Mouse (Mus musculus) embryonic fibroblast, embryonic 13.5 days (primary cell): ENCODE measurements around the gene Tspan14. TPM values are rescaled to one million over a fixed set of nuclear protein-coding genes. Genes with fewer than 3 reads are reported as not detected.

ENCODE experiments used
- H3K27ac ChIP-seq: 2 replicates; pipeline ENCODE4 v1.5.1; 2012; ENCODE audit warnings: low read length, control low read depth, inconsistent platforms; ENCODE audit not compliant: insufficient read depth
- H3K4me1 ChIP-seq: 2 replicates; pipeline ENCODE4 v1.6.1; 2011; ENCODE audit warnings: low read length; ENCODE audit not compliant: control insufficient read depth, insufficient read depth
- H3K4me3 ChIP-seq: 2 replicates; pipeline ENCODE4 v1.5.1; 2011; ENCODE audit warnings: mild to moderate bottlenecking, control low read depth, low read length; ENCODE audit not compliant: insufficient read depth
- CTCF ChIP-seq: IDR thresholded peaks from 2 replicates; pipeline ENCODE4 v1.5.1; 2011; ENCODE audit warnings: mild to moderate bottlenecking, control low read depth, low read length, moderate library complexity, borderline replicate concordance; ENCODE audit not compliant: insufficient read depth
- POLR2A ChIP-seq: IDR thresholded peaks from 2 replicates; pipeline ENCODE4 v1.6.1; 2011; ENCODE audit warnings: low read depth, mild to moderate bottlenecking, control low read depth, low read length, moderate library complexity
- polyA plus RNA-seq: library from polyadenylated mRNA; stranded (reverse); fragments of >200 nt; gene quantifications from 2 replicates; pipeline ENCODE4 v1.2.4, GENCODE M21; 2011; ENCODE audit warnings: low read depth; ENCODE audit not compliant: missing spikeins, insufficient read length

Tspan14 gene
- polyA plus RNA-seq, 1 experiment, result 22.0 TPM

DNA sequence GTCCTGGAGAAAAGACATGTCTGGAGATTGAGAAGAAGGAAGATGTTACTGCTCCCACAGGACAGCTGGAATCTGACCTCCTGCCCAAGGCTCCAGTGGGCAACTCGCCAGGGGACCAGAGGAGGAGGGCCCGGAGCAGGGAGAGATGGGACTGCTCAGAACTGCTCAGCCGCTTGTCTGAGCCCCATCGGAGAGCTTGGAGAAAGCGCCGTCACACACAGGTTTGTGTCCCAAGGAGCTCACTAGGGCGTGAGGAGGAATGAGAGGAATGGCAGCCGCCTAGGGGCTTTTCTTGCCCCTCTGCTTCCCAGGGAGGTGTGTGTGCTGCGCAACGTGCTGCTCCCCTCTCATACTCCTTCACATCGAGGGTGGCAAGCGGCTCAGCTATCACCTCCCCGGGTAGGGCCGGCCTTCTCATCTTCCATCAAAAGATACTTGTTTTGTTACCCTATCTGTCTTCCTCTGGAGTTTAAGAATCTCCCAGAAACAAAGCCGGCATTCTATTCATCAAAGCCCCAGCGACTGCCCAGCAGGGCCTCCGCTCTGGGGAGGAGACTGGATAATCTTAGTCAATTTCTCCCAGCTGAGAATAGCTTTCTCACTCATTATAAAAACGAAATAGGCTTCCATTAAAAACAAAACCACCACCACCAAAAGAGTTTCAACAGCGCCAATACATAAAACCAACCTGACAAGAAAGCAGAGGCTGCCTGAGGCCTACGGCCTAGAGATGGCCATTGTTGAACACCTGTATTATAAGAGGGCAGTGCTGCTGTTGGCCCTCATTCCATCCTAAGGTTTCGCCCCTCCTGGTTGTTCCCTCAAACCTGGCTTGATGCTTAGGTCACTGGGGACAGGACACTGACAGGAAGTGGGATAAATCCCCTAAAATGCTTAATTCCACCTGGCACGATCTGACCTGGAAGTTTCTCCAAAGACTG lies 37.9 kb upstream of the Tspan14 start:
- no peak overlapping the region for H3K4me3 ChIP-seq
- no peak overlapping the region for H3K27ac ChIP-seq
- TF ChIP-seq POLR2A (no peak), CTCF (no peak)

DNA sequence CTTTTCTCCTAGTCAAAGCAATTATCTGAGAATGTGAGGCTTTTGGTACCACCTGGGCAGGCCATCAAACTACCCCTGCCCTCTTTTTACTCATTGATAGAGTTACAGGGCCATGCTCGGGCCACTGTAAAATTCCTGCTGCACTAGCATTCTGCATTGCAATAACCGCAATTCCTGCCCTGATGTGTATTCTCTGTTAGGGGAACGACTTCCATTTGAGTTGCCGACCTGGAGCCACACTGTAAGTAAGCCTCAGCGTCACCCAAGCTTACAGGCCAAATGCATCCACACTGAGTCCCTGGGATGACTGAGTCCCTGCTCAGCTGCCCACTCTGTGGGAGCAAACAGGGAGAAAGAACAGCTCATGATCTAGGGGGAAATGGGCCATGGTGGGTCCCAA lies 35.0 kb upstream of the Tspan14 start:
- TF ChIP-seq POLR2A (no peak), CTCF (no peak)
- Histone ChIP-seq H3K4me1 (no peaks in the 10 kb centered on the region), H3K4me3 (no peak overlapping the region), H3K27ac (no peak overlapping the region)

More for the DNA sequence above, 37.9 kb upstream of the Tspan14 start:
- no peaks in the 10 kb centered on the region for H3K4me1 ChIP-seq

- TF ChIP-seq POLR2A (no peak), CTCF (no peak)
- H3K4me3 ChIP-seq, result no peak overlapping the region
- H3K27ac ChIP-seq, result no peak overlapping the region
- H3K4me1 ChIP-seq, result no peaks in the 10 kb centered on the region
Observed at GRCm38 (mm10) chr14:41000801-41001200, 34.2 kb upstream of the Tspan14 start.

- TF ChIP-seq CTCF (no peak), POLR2A (no peak)
- Histone ChIP-seq H3K27ac (no peak overlapping the region), H3K4me1 (0 out of 2 replicates have a peak, but pooled peaks cover 2% of the 10 kb centered on the region), H3K4me3 (no peak overlapping the region)
Observed at GRCm38 (mm10) chr14:40999904-41000645, 33.5 kb upstream of the Tspan14 start.

DNA sequence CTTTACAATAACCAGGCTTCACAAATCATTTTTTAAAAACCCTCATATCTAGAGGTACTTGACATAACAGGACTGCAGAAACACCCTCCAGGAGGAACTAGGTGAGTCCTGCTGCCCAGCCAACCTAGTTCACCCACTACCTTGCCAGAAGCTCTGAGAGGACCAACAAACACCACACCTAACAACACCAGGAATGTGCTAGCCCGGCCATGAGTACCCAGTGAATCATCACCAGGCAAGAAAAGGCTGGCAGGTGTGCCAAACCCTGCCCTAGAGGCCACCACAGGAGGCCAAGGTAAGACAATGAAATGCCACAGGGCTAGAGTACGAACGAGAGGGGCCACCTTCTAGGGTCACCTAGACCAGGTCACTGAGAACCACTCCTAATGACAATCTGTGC lies 29.6 kb upstream of the Tspan14 start:
- Histone ChIP-seq H3K4me3 (no peak overlapping the region), H3K27ac (no peak overlapping the region), H3K4me1 (0 out of 2 replicates have a peak, but pooled peaks cover 2% of the 10 kb centered on the region)
- TF ChIP-seq CTCF, result no peak
- TF ChIP-seq POLR2A, result no peak

GRCm38 (mm10) chr14:40992464-40992863 lies 25.9 kb upstream of the Tspan14 start:
- Histone ChIP-seq H3K4me3 (no peak overlapping the region), H3K27ac (no peak overlapping the region), H3K4me1 (0 out of 2 replicates have a peak, but pooled peaks cover 2% of the 10 kb centered on the region)
- TF ChIP-seq CTCF (no peak), POLR2A (no peak)

- TF ChIP-seq POLR2A (no peak), CTCF (no peak)
- Histone ChIP-seq H3K27ac (no peak overlapping the region), H3K4me1 (no peaks in the 10 kb centered on the region), H3K4me3 (no peak overlapping the region)
Observed at GRCm38 (mm10) chr14:40988780-40989179, 22.2 kb upstream of the Tspan14 start.

DNA sequence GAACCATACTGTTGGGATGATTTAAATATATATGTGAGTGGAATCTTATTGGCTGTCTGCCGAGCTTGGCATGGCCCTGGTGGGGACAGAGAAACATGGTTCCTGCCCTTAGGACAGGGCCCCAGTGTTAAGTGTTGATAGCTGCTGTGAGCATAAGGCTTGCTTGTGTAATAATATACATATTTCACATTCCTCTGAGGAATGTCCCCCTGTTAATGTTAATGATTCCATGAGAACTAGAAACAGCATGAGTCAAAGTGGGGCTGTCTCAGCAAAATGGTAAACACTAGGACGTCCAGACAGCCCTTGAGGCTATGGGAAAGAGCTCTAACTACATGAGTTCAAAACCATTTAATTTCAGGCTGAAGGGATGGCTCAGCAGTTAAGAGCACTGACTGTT lies 20.6 kb upstream of the Tspan14 start:
- Histone ChIP-seq H3K27ac (no peak overlapping the region), H3K4me3 (no peak overlapping the region), H3K4me1 (no peaks in the 10 kb centered on the region)
- TF ChIP-seq CTCF, result no peak
- no peak for TF ChIP-seq POLR2A

GRCm38 (mm10) chr14:40985635-40986034 lies 19.0 kb upstream of the Tspan14 start:
- Histone ChIP-seq H3K27ac (no peak overlapping the region), H3K4me3 (no peak overlapping the region), H3K4me1 (no peaks in the 10 kb centered on the region)
- TF ChIP-seq CTCF, result no peak
- TF ChIP-seq POLR2A, result no peak

- H3K4me3 ChIP-seq, result no peak overlapping the region
- TF ChIP-seq CTCF, result no peak
- no peak for TF ChIP-seq POLR2A
- no peaks in the 10 kb centered on the region for H3K4me1 ChIP-seq
- H3K27ac ChIP-seq, result no peak overlapping the region
Observed at GRCm38 (mm10) chr14:40979723-40980122, 13.1 kb upstream of the Tspan14 start.
